Mouse (Mus musculus) hematopoietic stem cell, adult 5-6 weeks (primary cell): ENCODE results near the gene Nmnat1. TPM values are rescaled to one million over a fixed set of nuclear protein-coding genes. Genes with fewer than 3 reads are reported as not detected.
"Not testable (repeated sequence)": the region's sequence is repeated elsewhere in the genome, so short reads cannot be mapped to it uniquely, and the experiment has no call there.

Experiments used
- ATAC-seq, 2 experiments: fragments of 125-278 bp in 1 of 2; replicated peaks in 1 of 2; 2 replicates each; pipeline ENCODE4 v1.8.0; 2016 to 2017; ENCODE audit warnings: inconsistent platforms in 2 of 2, mild to moderate bottlenecking in 2 of 2, moderate number of reproducible peaks in 2 of 2, low read depth in 1 of 2, moderate TSS enrichment in 1 of 2; ENCODE audit not compliant: low FRiP score in 2 of 2, poor library complexity in 2 of 2, severe bottlenecking in 2 of 2, insufficient read depth in 1 of 2, low TSS enrichment in 1 of 2
- total RNA-seq: library from RNA; stranded (forward); fragments of 172-1452, 232-1000 nt; gene quantifications from 2 replicates; pipeline ENCODE4 v1.2.3, GENCODE M21; 2017

Gene Nmnat1
- total RNA-seq, 1 experiment from 2014 or later = 10.4 TPM

GRCm38 (mm10) chr4:149499790-149500189 is 14.8 kb upstream of the Nmnat1 start:
- ATAC-seq = no peak

- no peak for ATAC-seq
Measured at GRCm38 (mm10) chr4:149498901-149499300, 13.9 kb upstream of the Nmnat1 start.

- 0 out of 4 replicates have a peak, but pooled peaks of 1 of the 2 experiments have one; percentile 17 for ATAC-seq
Measured at GRCm38 (mm10) chr4:149496612-149497011, 11.6 kb upstream of the Nmnat1 start.

- no peak for ATAC-seq
Measured at GRCm38 (mm10) chr4:149491151-149491550, 6.1 kb upstream of the Nmnat1 start.

GRCm38 (mm10) chr4:149489415-149490240 is 4.6 kb upstream of the Nmnat1 start:
- ATAC-seq = no peak

GRCm38 (mm10) chr4:149487729-149488128 is 2.7 kb upstream of the Nmnat1 start:
- no peak for ATAC-seq

- peak; percentile 22 to 35; a peak in 2 of 4 replicates for ATAC-seq
Measured at GRCm38 (mm10) chr4:149485825-149486206, 814 bp upstream of the Nmnat1 start.

- no peak for ATAC-seq
Measured at GRCm38 (mm10) chr4:149484566-149484965, 436 bp downstream of the Nmnat1 start.

- no peak for ATAC-seq
Measured at GRCm38 (mm10) chr4:149477078-149477477, 7.9 kb downstream of the Nmnat1 start, which contains the start of gene Tmem274. Gene Tmem274 (plus strand): TSS chr4:149477378.

GRCm38 (mm10) chr4:149475096-149475495 is 9.9 kb downstream of the Nmnat1 start:
- ATAC-seq = no peak

GRCm38 (mm10) chr4:149469557-149469956 is 15.4 kb downstream of the Nmnat1 start:
- ATAC-seq = no peak

GRCm38 (mm10) chr4:149463435-149463950 is 21.5 kb downstream of the Nmnat1 start:
- ATAC-seq = no peak

- peak in 1 of 2 experiments; percentile 36; a peak in 1 of 4 replicates for ATAC-seq
Measured at GRCm38 (mm10) chr4:149462305-149462971, 22.6 kb downstream of the Nmnat1 start.

- ATAC-seq = peak in 1 of 2 experiments; percentile 23; a peak in 1 of 4 replicates
Measured at GRCm38 (mm10) chr4:149461579-149462304, 23.3 kb downstream of the Nmnat1 start.

GRCm38 (mm10) chr4:149460475-149460874 is 24.5 kb downstream of the Nmnat1 start:
- ATAC-seq = not testable (repeated sequence)

- no peak for ATAC-seq
Measured at GRCm38 (mm10) chr4:149459425-149459824, 25.6 kb downstream of the Nmnat1 start.

- ATAC-seq = no peak
Measured at GRCm38 (mm10) chr4:149458526-149458925, 26.5 kb downstream of the Nmnat1 start.
